Mouse (Mus musculus) forebrain, embryonic 14.5 days (tissue): Measurements from ENCODE around the gene Smim22. TPM values are rescaled to one million over a fixed set of nuclear protein-coding genes. Genes with fewer than 3 reads are reported as not detected.

Experiments used
- ATAC-seq: fragments of 200-750 bp; cut with Nextera tagmentation; 2 replicates; pipeline ENCODE4 v1.8.0; 2017; ENCODE audit warnings: mild to moderate bottlenecking, moderate library complexity
- DNase-seq: peaks from one replicate; pipeline ENCODE4 v3.0.0-alpha.2; 2015; ENCODE audit warnings: low spot score
- H3K27ac ChIP-seq: fragments of 300-500 bp; sonication (generic); 2 replicates; pipeline ENCODE4 v1.5.1; 2014; ENCODE audit warnings: low read depth, mild to moderate bottlenecking, control low read depth, low read length, moderate library complexity
- H3K27me3 ChIP-seq: fragments of 300-500 bp; sonication (generic); replicated peaks from 2 replicates; pipeline ENCODE4 v1.6.1; 2014; ENCODE audit warnings: low read length, control low read depth, mixed read lengths; ENCODE audit not compliant: control insufficient read depth, insufficient read depth
- H3K36me3 ChIP-seq: fragments of 300-500 bp; sonication (generic); 2 replicates; pipeline ENCODE4 v1.6.1; 2014; ENCODE audit warnings: low read length, control low read depth; ENCODE audit not compliant: control insufficient read depth, insufficient read depth
- H3K4me1 ChIP-seq: fragments of 300-500 bp; sonication (generic); 2 replicates; pipeline ENCODE4 v1.6.1; 2014; ENCODE audit warnings: antibody characterized with exemption, low read length, control low read depth; ENCODE audit not compliant: control insufficient read depth, insufficient read depth
- H3K4me2 ChIP-seq: fragments of 300-500 bp; sonication (generic); 2 replicates; pipeline ENCODE4 v1.6.1; 2014; ENCODE audit warnings: mild to moderate bottlenecking, control low read depth, low read length
- H3K4me3 ChIP-seq: fragments of 300-500 bp; sonication (generic); 2 replicates; pipeline ENCODE4 v1.5.1; 2014; ENCODE audit warnings: low read depth, low read length, control low read depth
- H3K9ac ChIP-seq: fragments of 300-500 bp; sonication (generic); 2 replicates; pipeline ENCODE4 v1.6.1; 2014; ENCODE audit warnings: mild to moderate bottlenecking, low read length, control low read depth, moderate library complexity
- H3K9me3 ChIP-seq: fragments of 300-500 bp; sonication (generic); replicated peaks from 2 replicates; pipeline ENCODE4 v1.6.1; 2016; ENCODE audit warnings: low read length, control low read depth, mixed read lengths; ENCODE audit not compliant: control insufficient read depth
- WGBS: fragments of 180-500 bp; shearing (Covaris S2); extraction: QIAGEN DNeasy Blood & Tissue Kit; methylation state at CpG from one replicate; pipeline ENCODE4 v1.1.7; 2014; 5-methylcytosine and 5-hydroxymethylcytosine counted together
- polyA plus RNA-seq: library from polyadenylated mRNA; unstranded; fragments of >200 nt; fragmentation: Nextera tagmentation; extraction: Ambion mirVana; gene quantifications from 2 replicates; pipeline ENCODE4 v1.2.1, GENCODE M21; 2014

The Smim22 gene
- polyA plus RNA-seq, 1 experiment from 2014 or later: 0.75 TPM

DNA sequence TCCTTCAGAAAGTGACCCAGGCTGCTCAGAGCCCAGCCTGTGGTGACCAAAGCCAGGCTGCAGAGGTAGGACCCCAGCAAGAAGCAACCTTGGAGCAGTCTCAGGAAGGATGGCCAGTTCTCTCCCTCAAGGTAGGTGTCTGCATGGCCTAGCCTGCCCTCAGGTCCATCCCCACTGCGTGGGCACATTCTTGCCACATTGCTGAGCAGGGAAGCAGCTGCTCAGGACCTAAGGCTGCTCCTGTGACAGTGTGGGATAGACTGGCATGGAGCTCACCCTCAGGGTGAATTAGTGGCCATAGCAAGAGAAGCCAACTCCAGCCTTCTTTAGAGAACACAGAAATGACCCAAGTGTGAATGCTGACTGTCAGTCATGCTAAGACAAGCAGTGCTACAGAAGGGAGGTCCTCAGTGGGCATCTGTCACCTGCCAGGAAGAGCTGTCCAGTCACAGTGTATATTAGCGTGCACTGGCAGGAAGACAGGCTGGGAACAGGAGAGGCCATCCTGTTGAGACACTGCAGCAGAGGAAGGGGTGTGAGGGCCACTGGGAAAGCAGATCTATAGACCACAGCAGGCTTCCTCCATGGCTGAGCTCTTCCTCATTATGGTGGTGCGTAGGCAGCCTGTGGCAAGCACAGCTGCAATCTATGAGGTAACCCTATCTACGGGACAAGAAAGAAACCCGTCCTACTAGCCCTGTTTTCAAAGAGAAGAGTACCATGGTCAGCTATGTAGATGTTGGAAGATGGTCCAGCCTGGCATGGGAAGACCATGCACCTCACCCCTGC is 37.8 kb upstream of the Smim22 start:
- DNase-seq (no peak), ATAC-seq (no peak)
- 85% methylated on average over 5 of the region's 5 CpGs for WGBS
- H3K4me3 ChIP-seq: no peak overlapping the region
- no peaks in the 10 kb centered on the region for H3K27me3 ChIP-seq
- no peaks in the 10 kb centered on the region for H3K36me3 ChIP-seq
- H3K27ac ChIP-seq: no peak overlapping the region
- no peak overlapping the region for H3K9ac ChIP-seq
- no peaks in the 10 kb centered on the region for H3K9me3 ChIP-seq
- H3K4me2 ChIP-seq: no peak overlapping the region
- peaks cover 3% of the 10 kb centered on the region; the same call in 1 of the 2 replicates for H3K4me1 ChIP-seq

DNA sequence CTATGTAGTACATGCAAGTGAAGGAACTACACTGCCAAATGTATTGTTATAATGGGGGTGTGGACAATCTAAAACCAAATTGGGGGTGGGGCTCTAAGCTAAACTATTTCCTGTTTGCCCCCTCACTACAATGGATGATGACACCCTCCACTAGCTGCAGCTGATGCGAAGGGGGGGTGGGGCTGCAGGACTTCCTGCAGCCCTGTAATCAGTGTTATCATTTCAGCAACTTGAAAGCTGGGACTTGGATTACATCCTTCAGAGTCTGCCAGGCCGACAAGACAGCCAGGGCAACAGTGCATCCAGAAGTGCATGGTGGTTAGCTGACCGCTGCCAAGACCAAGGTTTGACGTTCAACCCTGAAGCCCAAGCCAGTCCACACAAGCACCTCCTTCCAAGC is 35.5 kb upstream of the Smim22 start:
- WGBS: 86% methylated on average over 4 of the region's 4 CpGs
- Histone ChIP-seq H3K4me1 (no peaks in the 10 kb centered on the region), H3K9me3 (no peaks in the 10 kb centered on the region), H3K27ac (no peak overlapping the region), H3K36me3 (no peaks in the 10 kb centered on the region), H3K27me3 (no peaks in the 10 kb centered on the region), H3K9ac (no peak overlapping the region), H3K4me3 (no peak overlapping the region), H3K4me2 (no peak overlapping the region)
- no peak for ATAC-seq
- DNase-seq: no peak

DNA sequence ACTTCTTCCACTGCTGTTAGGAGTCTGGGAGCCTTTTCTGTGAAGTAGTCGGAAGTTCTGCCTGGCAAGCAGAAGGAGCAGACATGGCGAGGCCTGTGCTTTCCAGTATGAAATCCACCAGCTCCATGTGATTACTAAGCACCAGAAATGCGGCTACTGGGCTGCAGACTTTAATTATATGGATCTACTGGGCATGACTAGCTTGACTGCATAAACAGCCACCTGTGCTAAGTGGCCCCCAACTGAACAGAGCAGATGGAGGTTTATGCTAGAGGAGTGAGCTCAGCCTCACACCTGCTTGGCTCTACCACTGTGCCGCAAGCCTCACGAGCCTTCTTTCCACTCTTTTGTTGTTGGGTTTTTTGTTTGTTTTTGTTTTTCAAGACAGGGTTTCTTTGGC is 32.6 kb upstream of the Smim22 start:
- ATAC-seq: no peak
- no peaks in the 10 kb centered on the region for H3K36me3 ChIP-seq
- no peak overlapping the region for H3K9ac ChIP-seq
- 75% methylated on average over 5 of the region's 5 CpGs for WGBS
- H3K4me2 ChIP-seq: no peak overlapping the region
- H3K27ac ChIP-seq: no peak overlapping the region
- H3K4me3 ChIP-seq: no peak overlapping the region
- H3K4me1 ChIP-seq: no peaks in the 10 kb centered on the region
- no peak for DNase-seq
- H3K9me3 ChIP-seq: no peaks in the 10 kb centered on the region
- no peaks in the 10 kb centered on the region for H3K27me3 ChIP-seq

DNA sequence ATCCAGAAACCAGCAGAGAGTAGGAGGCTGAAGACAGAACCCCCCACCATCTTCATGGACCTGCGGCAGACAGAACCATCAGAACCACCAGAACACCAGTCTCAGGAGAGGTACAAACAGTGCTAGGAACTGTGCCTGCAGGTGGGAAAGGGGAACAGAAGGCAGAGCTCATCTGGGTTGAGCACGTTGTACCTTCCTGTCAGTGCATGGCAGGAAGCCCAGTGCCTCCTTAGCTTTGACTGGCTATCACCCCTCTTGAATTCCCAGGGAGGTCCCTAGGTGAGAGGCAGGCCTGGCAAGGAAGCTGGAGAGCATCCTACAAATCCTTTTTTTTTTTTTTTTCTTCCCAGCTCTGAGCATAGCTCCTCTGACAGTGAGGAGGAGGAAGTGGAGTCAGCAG is 30.9 kb upstream of the Smim22 start:
- DNase-seq (no peak), ATAC-seq (no peak)
- Histone ChIP-seq H3K36me3 (no peaks in the 10 kb centered on the region), H3K9ac (no peak overlapping the region), H3K4me2 (no peak overlapping the region), H3K27me3 (no peaks in the 10 kb centered on the region), H3K4me1 (no peaks in the 10 kb centered on the region), H3K4me3 (no peak overlapping the region), H3K9me3 (no peaks in the 10 kb centered on the region), H3K27ac (no peak overlapping the region)
- 77% methylated on average over 2 of the region's 2 CpGs for WGBS

DNA sequence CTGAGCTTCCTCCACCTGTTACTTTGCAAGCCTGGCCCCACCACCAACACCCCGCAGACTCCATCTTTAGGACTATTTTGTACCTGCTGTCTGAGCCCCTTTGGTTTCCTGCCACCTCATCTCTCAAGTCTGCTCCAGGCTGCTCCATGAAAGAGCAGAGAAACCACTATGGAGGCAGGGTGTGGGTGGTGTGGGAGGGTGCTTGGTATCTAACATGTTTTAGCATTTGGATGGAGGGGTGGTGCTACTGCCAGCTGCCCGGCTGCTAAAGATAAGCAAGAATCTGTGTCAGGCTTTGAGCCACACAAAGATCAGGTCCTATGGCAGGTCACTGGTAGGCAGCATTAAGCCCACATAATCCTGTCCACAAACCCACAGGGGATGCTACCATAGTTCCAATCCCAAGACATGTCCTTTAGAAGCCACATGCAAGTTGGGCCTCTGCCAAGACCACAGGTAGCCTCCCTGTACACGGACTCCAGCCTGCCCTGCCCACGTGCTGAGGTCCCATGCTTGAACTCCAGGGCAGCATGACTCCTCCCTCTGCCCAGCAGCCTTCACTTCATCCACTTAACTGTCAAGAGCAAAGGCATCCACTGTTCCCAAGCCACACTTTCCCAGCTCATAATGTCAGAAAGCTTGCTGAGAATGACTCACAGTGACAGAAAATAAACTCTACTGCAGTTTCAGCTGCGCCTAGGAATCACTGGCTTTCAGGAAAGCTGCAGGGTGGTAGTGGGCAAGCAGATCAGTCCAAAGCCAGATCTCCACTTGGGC is 28.6 kb upstream of the Smim22 start:
- H3K4me3 ChIP-seq: no peak overlapping the region
- no peak overlapping the region for H3K27ac ChIP-seq
- H3K27me3 ChIP-seq: no peaks in the 10 kb centered on the region
- ATAC-seq (no peak), DNase-seq (no peak)
- H3K4me2 ChIP-seq: no peak overlapping the region
- no peaks in the 10 kb centered on the region for H3K4me1 ChIP-seq
- 73% methylated on average over 5 of the region's 5 CpGs for WGBS
- H3K9ac ChIP-seq: no peak overlapping the region
- no peaks in the 10 kb centered on the region for H3K36me3 ChIP-seq
- no peaks in the 10 kb centered on the region for H3K9me3 ChIP-seq

DNA sequence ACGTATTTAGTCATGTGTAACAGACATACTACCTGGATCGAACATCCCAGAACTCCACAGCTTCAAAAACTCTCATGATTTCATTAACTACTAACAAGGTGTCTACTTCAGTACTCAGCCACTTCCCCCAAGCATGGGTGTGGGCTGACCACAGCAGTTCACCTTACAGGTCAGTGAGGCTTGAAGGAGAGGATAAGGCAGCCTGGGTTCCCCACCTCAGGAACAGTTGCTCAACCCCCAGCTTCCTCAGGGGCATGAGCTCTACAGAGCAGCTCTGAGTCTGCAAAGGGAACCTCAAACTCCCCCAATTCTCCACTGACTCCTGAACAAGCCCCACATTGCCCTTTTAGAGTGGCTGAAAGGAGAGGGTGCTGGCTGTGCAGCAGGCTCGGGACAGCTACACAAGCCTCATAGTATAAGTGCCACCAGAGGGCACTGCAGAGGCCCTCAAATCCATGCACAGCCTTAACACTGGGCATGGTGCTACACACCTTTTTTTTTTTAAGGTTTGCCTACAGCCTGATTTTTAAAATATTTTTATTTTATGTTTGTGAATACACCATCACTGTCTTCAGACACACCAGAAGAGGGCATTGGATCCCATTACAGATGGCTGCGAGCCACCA is 27.2 kb upstream of the Smim22 start:
- H3K4me2 ChIP-seq: no peak overlapping the region
- no peaks in the 10 kb centered on the region for H3K9me3 ChIP-seq
- DNase-seq (peak; percentile 49), ATAC-seq (no peak)
- H3K9ac ChIP-seq: no peak overlapping the region
- WGBS: 62% methylated on average over 4 of the region's 4 CpGs
- no peaks in the 10 kb centered on the region for H3K36me3 ChIP-seq
- H3K4me3 ChIP-seq: no peak overlapping the region
- H3K27me3 ChIP-seq: no peaks in the 10 kb centered on the region
- no peaks in the 10 kb centered on the region for H3K4me1 ChIP-seq
- no peak overlapping the region for H3K27ac ChIP-seq

DNA sequence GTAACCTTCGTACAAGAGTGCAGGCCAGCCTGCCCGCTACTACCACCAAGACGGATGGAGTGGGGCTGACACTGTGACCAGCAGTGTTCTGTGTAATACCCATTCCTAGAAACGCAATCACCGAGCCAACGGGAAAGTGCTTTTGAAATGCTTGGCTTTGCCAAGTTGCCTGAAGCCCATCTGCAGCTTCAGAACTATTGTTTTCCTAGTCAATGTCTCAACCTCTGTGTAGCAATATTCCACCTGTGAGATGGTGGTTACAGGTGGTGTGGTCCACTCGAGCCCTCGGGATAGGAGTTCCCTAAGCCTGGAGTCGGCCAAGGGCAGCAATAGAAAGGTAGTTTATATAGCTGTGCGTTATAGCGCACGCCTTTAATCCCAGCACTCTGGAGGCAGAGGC is 22.4 kb upstream of the Smim22 start:
- Histone ChIP-seq H3K9ac (no peak overlapping the region), H3K27me3 (no peaks in the 10 kb centered on the region), H3K36me3 (no peaks in the 10 kb centered on the region), H3K27ac (no peak overlapping the region), H3K4me2 (no peak overlapping the region), H3K9me3 (no peaks in the 10 kb centered on the region), H3K4me3 (no peak overlapping the region), H3K4me1 (no peaks in the 10 kb centered on the region)
- ATAC-seq (no peak), DNase-seq (no peak)
- WGBS: 93% methylated on average over 12 of the region's 12 CpGs

DNA sequence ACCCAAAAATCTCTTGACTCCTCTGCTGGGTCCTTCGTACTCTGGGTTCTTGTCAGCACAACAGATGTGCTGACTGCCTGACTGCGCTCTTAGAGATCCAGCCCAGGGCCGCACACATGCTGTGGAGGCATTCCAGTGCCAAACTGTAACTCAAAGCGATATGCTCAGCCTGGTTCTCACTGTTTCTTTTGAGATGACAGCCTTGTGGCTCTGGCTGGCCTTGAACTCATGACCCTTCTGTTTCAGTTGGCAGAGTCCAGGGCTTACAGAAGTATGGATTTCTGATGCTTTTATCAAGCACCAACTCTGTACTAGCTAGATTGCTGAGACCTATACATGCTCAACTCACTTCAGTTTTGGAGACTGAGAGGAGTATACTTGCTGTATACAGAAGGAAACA is 13.8 kb upstream of the Smim22 start:
- Histone ChIP-seq H3K9ac (no peak overlapping the region), H3K27me3 (no peaks in the 10 kb centered on the region), H3K4me3 (no peak overlapping the region), H3K9me3 (no peaks in the 10 kb centered on the region), H3K4me1 (no peaks in the 10 kb centered on the region), H3K4me2 (no peak overlapping the region), H3K36me3 (no peaks in the 10 kb centered on the region), H3K27ac (no peak overlapping the region)
- no peak for DNase-seq
- WGBS: 85% methylated on average over 4 of the region's 4 CpGs
- ATAC-seq: no peak

DNA sequence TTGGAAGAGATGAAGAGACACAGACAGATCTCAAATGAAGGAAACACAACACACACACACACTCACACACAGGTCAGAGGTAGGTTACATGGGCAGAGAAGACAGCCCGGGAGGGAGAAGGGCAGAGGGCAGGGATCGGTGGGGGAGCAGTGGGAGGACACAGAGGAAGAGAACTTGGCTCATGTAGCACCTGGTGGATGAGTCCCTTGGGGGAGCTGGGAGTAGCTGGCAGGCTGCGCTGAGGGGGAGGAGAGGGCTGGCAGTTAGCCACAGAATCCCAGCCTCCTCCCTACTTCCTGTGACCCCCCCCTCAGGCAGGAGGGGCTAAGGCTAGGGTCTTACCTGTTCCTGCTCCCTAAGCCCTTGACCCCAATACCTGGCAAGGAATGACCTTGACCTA is 9.5 kb upstream of the Smim22 start, which contains the start of gene Sept12:
Sept12 (minus strand) TSS at position 300 of the 400 bp plus-strand sequence.
- no peaks in the 10 kb centered on the region for H3K36me3 ChIP-seq
- no peaks in the 10 kb centered on the region for H3K27me3 ChIP-seq
- DNase-seq (no peak), ATAC-seq (no peak)
- H3K9me3 ChIP-seq: no peaks in the 10 kb centered on the region
- no peak within 1 kb of the TSS for H3K4me2 ChIP-seq
- H3K9ac ChIP-seq: no peak within 1 kb of the TSS
- 50% methylated on average over 3 of the region's 3 CpGs for WGBS
- H3K4me1 ChIP-seq: no peaks in the 10 kb centered on the region
- no peak within 1 kb of the TSS for H3K4me3 ChIP-seq
- H3K27ac ChIP-seq: no peak within 1 kb of the TSS
